Mouse (Mus musculus): ENCODE measurements at regions not wholly inside any gene's neighbourhood (a gene's known extent, or its start where the extent isn't known, plus 50 kb on each side); places are given as distances from the start of the nearest gene placed in this dataset.

GRCm38 (mm10) chr2:128387851-128388471, 203.0 kb upstream of the Spdye4c start:
- no peak overlapping the region for H3K9ac ChIP-seq (ENCODE audit: insufficient read depth, low read depth)
- in situ Hi-C loops (cut with MboI; ENCODE audit: low pct_ligation_motif_present, low pct_unique_long_range_greater_than_20kb, low sequenced_read_pairs) (no loop called here), dilution Hi-C loops (cut with MboI; ENCODE audit: extremely low pct_ligation_motif_present, extremely low pct_unique_long_range_greater_than_20kb, low sequenced_read_pairs) (no loop called here)
- H3K27ac ChIP-seq (ENCODE audit: insufficient read depth, low read depth): no peak overlapping the region
- H3K4me2 ChIP-seq (ENCODE audit: insufficient read depth, low read depth, poor library complexity, severe bottlenecking): no peak overlapping the region
- H3K4me3 ChIP-seq (replicated peaks in 1 of 3; ENCODE audit: low read depth in 2 of 3, low read length in 2 of 3, poor library complexity in 1 of 3): no peak overlapping the region
- H3K4me1 ChIP-seq (ENCODE audit: control insufficient read depth in 1 of 2, insufficient read depth in 2 of 2): peaks cover 27 to 73% of the 10 kb centered on the region in 2 experiments
- no peaks in the 10 kb centered on the region for H3K9me3 ChIP-seq (replicated peaks; ENCODE audit: low read length)
- H3K36me3 ChIP-seq (replicated peaks in 1 of 2; ENCODE audit: control insufficient read depth in 1 of 2, insufficient read depth in 1 of 2, low read length in 1 of 2): peaks cover 0 to 7% of the 10 kb centered on the region in 2 experiments
- no peaks in the 10 kb centered on the region for H3K79me2 ChIP-seq (replicated peaks; ENCODE audit: control insufficient read depth, extremely low read depth, insufficient read depth, poor library complexity, severe bottlenecking)
- DNase-seq (ENCODE audit: extremely low read depth): no peak
- no peaks in the 10 kb centered on the region for H3K27me3 ChIP-seq (replicated peaks)
- TF ChIP-seq PAX5 (IDR thresholded peaks at IDR 0.05; ENCODE audit: low read length) (no peak), ZNF384 (IDR thresholded peaks at IDR 0.05; ENCODE audit: low read depth, low read length) (0 out of 2 replicates have a peak, but pooled peaks have one; percentile 14)

GRCm38 (mm10) chr2:128388883-128389470, 202.0 kb upstream of the Spdye4c start:
- in situ Hi-C loops (cut with MboI; ENCODE audit: low pct_ligation_motif_present, low pct_unique_long_range_greater_than_20kb, low sequenced_read_pairs): no loop called here
- DNase-seq (ENCODE audit: extremely low read depth): no peak
- Histone ChIP-seq H3K27ac (ENCODE audit: insufficient read depth, low read depth) (no peak overlapping the region), H3K4me3 (replicated peaks in 1 of 3; ENCODE audit: low read depth in 2 of 3, low read length in 2 of 3, poor library complexity in 1 of 3) (no peak overlapping the region), H3K27me3 (replicated peaks) (no peaks in the 10 kb centered on the region), H3K4me2 (ENCODE audit: insufficient read depth, low read depth, poor library complexity, severe bottlenecking) (peak overlapping the region; percentile 67; the same call in 1 of the 2 replicates), H3K9me3 (replicated peaks; ENCODE audit: low read length) (no peaks in the 10 kb centered on the region), H3K9ac (ENCODE audit: insufficient read depth, low read depth) (no peak overlapping the region), H3K4me1 (ENCODE audit: control insufficient read depth in 1 of 2, insufficient read depth in 2 of 2) (peaks cover 30 to 76% of the 10 kb centered on the region in 2 experiments), H3K79me2 (replicated peaks; ENCODE audit: control insufficient read depth, extremely low read depth, insufficient read depth, poor library complexity, severe bottlenecking) (no peaks in the 10 kb centered on the region), H3K36me3 (replicated peaks in 1 of 2; ENCODE audit: control insufficient read depth in 1 of 2, insufficient read depth in 1 of 2, low read length in 1 of 2) (peaks cover 0 to 6% of the 10 kb centered on the region in 2 experiments)
- TF ChIP-seq MEF2A (IDR thresholded peaks at IDR 0.05; ENCODE audit: borderline replicate concordance, low read depth, low read length) (0 out of 2 replicates have a peak, but pooled peaks have one; percentile 18), MYC (IDR thresholded peaks at IDR 0.05; ENCODE audit: low read depth, low read length) (0 out of 2 replicates have a peak, but pooled peaks have one; percentile 38), TBP (conservative IDR thresholded peaks at IDR 0.05; ENCODE audit: low read depth, low read length) (no peak), MAZ (IDR thresholded peaks at IDR 0.05; ENCODE audit: low read depth, low read length) (no peak; the same call in 1 of the 2 replicates), ETS1 (conservative IDR thresholded peaks at IDR 0.05; ENCODE audit: low read depth, low read length) (0 out of 2 replicates have a peak, but pooled peaks have one; percentile 24), HCFC1 (IDR thresholded peaks at IDR 0.05; ENCODE audit: low read depth, low read length) (no peak), USF1 (IDR thresholded peaks at IDR 0.05; ENCODE audit: low read depth, low read length) (no peak), EP300 (IDR thresholded peaks at IDR 0.05; ENCODE audit: low read length) (peak; percentile 71), POLR2A (IDR thresholded peaks at IDR 0.05; ENCODE audit: low read depth, low read length) (no peak), CHD2 (IDR thresholded peaks at IDR 0.05; ENCODE audit: low read length) (no peak), ELF1 (IDR thresholded peaks at IDR 0.05; ENCODE audit: low read depth, low read length) (no peak), BHLHE40 (IDR thresholded peaks at IDR 0.05; ENCODE audit: low read depth, low read length) (peak; percentile 38; the same call in 1 of the 2 replicates), ZC3H11A (IDR thresholded peaks at IDR 0.05; ENCODE audit: low read depth, low read length) (no peak), MAFK (IDR thresholded peaks at IDR 0.05; ENCODE audit: insufficient replicate concordance, low read length) (peak; percentile 78), IRF4 (IDR thresholded peaks at IDR 0.05; ENCODE audit: low read depth, low read length) (peak; percentile 80), GABPA (IDR thresholded peaks at IDR 0.05; ENCODE audit: insufficient replicate concordance, low read depth, low read length) (no peak), KAT2A (IDR thresholded peaks at IDR 0.05; ENCODE audit: insufficient replicate concordance, low read length) (no peak)
- dilution Hi-C loops (cut with MboI; ENCODE audit: extremely low pct_ligation_motif_present, extremely low pct_unique_long_range_greater_than_20kb, low sequenced_read_pairs): no loop called here

All from CH12.LX (cell line).